Comparison of ENCODE assay signal across 11 mouse cellular contexts in genomic region chr17:27001151-27001550, GRCm38 (mm10). TPM values are rescaled to one million over a fixed set of nuclear protein-coding genes. Genes with fewer than 3 reads are reported as not detected.
DNase-seq lines count a peak whose midpoint lies in the region; ATAC-seq and TF ChIP-seq lines count a peak whose summit lies in the region.
"Had no signal": no experiment of that assay in that cellular context is flagged by ENCODE, and none has a peak within 500 bp of the region (broad histone marks: within the 10 kb centered on the region; RNA-seq: fewer than 3 reads in every experiment).

No protein-coding gene starts in this region.

- intact Hi-C loops in left cerebral cortex, postnatal 10 days (cut with DNase I): no loop called here

- no peaks in the 10 kb centered on the region for H3K36me3 ChIP-seq in lung, postnatal 0 days (ENCODE audit: insufficient read depth, low read length)
- H3K36me3 ChIP-seq: heart, embryonic 13.5 days; limb, embryonic 15.5 days had no signal

- H3K9ac ChIP-seq in lung, postnatal 0 days (replicated peaks; ENCODE audit: low read depth): no peak overlapping the region
- H3K9ac ChIP-seq: heart, embryonic 13.5 days; limb, embryonic 15.5 days had no signal

- no peak overlapping the region for H3K27ac ChIP-seq in layer of hippocampus, adult 2 months
- no peak overlapping the region for H3K27ac ChIP-seq in lung, postnatal 0 days (ENCODE audit: low read length)
- H3K27ac ChIP-seq: heart, embryonic 13.5 days had no signal

- H3K27me3 ChIP-seq in lung, postnatal 0 days (replicated peaks; ENCODE audit: insufficient read depth, low read length): no peaks in the 10 kb centered on the region

- peak; percentile 48 for TF ChIP-seq CTCF in layer of hippocampus, adult 2 months (conservative IDR thresholded peaks at IDR 0.05)
- peak; percentile 65 for TF ChIP-seq CTCF in lung, postnatal 0 days (IDR thresholded peaks at IDR 0.05)

- TF ChIP-seq EP300 in lung, postnatal 0 days (IDR thresholded peaks at IDR 0.05): no peak

- 76% methylated on average over 7 of the region's 7 CpGs for WGBS in lung, postnatal 0 days

- no peak for ATAC-seq in lung, postnatal 0 days

- H3K4me3 ChIP-seq in layer of hippocampus, adult 2 months: no peak overlapping the region
- no peak overlapping the region for H3K4me3 ChIP-seq in lung, postnatal 0 days (ENCODE audit: low read depth, low read length)
- H3K4me3 ChIP-seq: heart, embryonic 13.5 days; limb, embryonic 15.5 days had no signal

- H3K9me3 ChIP-seq in lung, postnatal 0 days (ENCODE audit: low read length): no peaks in the 10 kb centered on the region
- H3K9me3 ChIP-seq: heart, embryonic 13.5 days; limb, embryonic 15.5 days had no signal

- DNase-seq in layer of hippocampus, adult 2 months (ENCODE audit: low spot score in 2 of 2): no peak
- DNase-seq in layer of hippocampus, adult 9-11 months: no peak
- DNase-seq in R1 (ENCODE audit: low read depth, low spot score): peak; percentile 92
- DNase-seq in lung, postnatal 0 days (ENCODE audit: low spot score): peak; percentile 24
- DNase-seq in thymus, postnatal 0 days (ENCODE audit: low spot score): peak; percentile 68
- DNase-seq in left cerebral cortex, postnatal 10 days (ENCODE audit: extremely low spot score in 1 of 2, low spot score in 2 of 2): no peak
- no peak for DNase-seq in frontal cortex, adult 2 months (ENCODE audit: extremely low spot score in 1 of 2, low spot score in 1 of 2)
- DNase-seq in cerebellum, postnatal 4 days (ENCODE audit: low spot score in 2 of 2): no peak
- DNase-seq: cerebellum, adult 11 months had no signal

- no peaks in the 10 kb centered on the region for H3K4me1 ChIP-seq in lung, postnatal 0 days (ENCODE audit: insufficient read depth, low read depth, low read length)

- no peak overlapping the region for H3K4me2 ChIP-seq in lung, postnatal 0 days (replicated peaks; ENCODE audit: low read depth, low read length)
- H3K4me2 ChIP-seq: heart, embryonic 13.5 days; limb, embryonic 15.5 days had no signal

RNA-seq across cellular contexts. Expression of gene Bak1, which starts 27.7 kb away (rescaled TPM):
- total RNA-seq in layer of hippocampus, adult 2 months (2021): 10 to 100 TPM; 12.7 to 14.3 TPM
- polyA plus RNA-seq in lung, postnatal 0 days (2015; fragmentation: Nextera tagmentation; extraction: Ambion mirVana): 3.8 and 4.0 TPM in 2 replicates
- 5.8 and 6.9 TPM in 2 replicates for polyA plus RNA-seq in thymus, postnatal 0 days (2015; fragmentation: Nextera tagmentation; extraction: Ambion mirVana)
- total RNA-seq in left cerebral cortex, postnatal 10 days (2021): 10 to 100 TPM; 29.7 to 32.1 TPM
- 17.9 and 19.4 TPM in 2 replicates for polyA plus RNA-seq in frontal cortex, adult 2 months (2012; rRNA removed)

RNA-seq across cellular contexts. Expression of gene Zbtb9, which starts 28.2 kb away (rescaled TPM):
- 10 to 100 TPM; 14.8 to 15.7 TPM for total RNA-seq in layer of hippocampus, adult 2 months (2021)
- polyA plus RNA-seq in lung, postnatal 0 days (2015; fragmentation: Nextera tagmentation; extraction: Ambion mirVana): 9.3 and 9.9 TPM in 2 replicates
- polyA plus RNA-seq in thymus, postnatal 0 days (2015; fragmentation: Nextera tagmentation; extraction: Ambion mirVana): 21.1 and 24.0 TPM in 2 replicates
- 10 to 100 TPM; 14.6 to 16.0 TPM for total RNA-seq in left cerebral cortex, postnatal 10 days (2021)
- 16.7 and 17.4 TPM in 2 replicates for polyA plus RNA-seq in frontal cortex, adult 2 months (2012; rRNA removed)

RNA-seq across cellular contexts. Expression of gene Itpr3, which starts 56.0 kb away (rescaled TPM):
- 1 to 10 TPM; 2.6 to 3.6 TPM for total RNA-seq in layer of hippocampus, adult 2 months (2021)
- polyA plus RNA-seq in lung, postnatal 0 days (2015; fragmentation: Nextera tagmentation; extraction: Ambion mirVana): 3.6 and 3.9 TPM in 2 replicates
- polyA plus RNA-seq in thymus, postnatal 0 days (2015; fragmentation: Nextera tagmentation; extraction: Ambion mirVana): 4.5 and 4.9 TPM in 2 replicates
- total RNA-seq in left cerebral cortex, postnatal 10 days (2021): 1 to 10 TPM; 2.1 to 2.9 TPM
- 3.8 and 4.2 TPM in 2 replicates for polyA plus RNA-seq in frontal cortex, adult 2 months (2012; rRNA removed)

Comparison
In these comparisons a context has a peak if more than half of its experiments do, and no peak if none do; other contexts are left out.
1. DNase-seq: peak in R1 (single experiment), lung, postnatal 0 days (single experiment) and thymus, postnatal 0 days (single experiment); none in layer of hippocampus, adult 2 months (0 of 2), layer of hippocampus, adult 9-11 months (single experiment), left cerebral cortex, postnatal 10 days (0 of 2), frontal cortex, adult 2 months (0 of 2) and cerebellum, postnatal 4 days (0 of 2).